Comparison of ENCODE assay signal across 8 mouse cellular contexts in the genomic region with DNA sequence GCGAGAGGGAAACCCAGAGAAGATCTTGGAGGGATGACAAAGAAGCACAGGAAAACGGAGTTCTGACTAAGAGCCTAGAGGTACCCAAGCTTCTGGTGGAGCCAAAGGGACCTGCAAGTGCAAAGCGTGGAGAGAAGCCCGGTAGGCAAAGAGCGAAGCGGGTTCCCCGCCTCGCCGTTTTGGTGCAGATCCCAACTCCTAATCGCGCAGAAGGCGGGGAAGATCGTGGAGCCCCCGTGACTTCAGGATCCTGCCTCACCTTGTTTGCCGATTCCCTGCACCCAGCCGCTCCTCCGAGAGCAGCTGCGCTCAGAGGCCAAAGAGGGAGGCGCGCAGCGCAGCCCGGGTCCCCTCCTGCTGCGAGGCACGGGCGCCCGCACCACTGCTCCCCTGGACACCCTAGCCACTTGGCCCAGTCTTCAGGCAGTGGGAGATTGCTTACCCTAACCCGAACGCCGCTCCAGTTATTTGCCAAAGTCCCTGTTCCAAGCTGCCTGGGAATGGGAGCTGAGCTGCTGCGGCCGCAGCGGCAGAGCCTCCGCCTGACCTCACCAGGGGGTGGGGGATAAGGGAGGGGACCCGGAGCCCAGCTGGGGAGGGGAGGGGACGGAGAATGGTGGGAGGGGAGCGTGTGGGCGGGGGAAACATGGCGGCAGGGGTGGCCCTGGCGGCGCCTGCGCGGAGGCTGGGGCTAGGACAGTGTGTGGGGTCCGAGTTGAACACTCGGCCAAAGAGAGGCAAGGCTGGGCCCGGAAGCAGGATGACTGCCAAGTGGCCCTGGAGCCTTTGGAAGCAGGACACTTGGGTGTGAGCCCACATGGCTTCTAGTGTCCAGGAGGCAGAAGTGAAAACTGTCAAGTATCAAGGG. TPM values are rescaled to one million over a fixed set of nuclear protein-coding genes. Genes with fewer than 3 reads are reported as not detected.
DNase-seq lines count a peak whose midpoint lies in the region; ATAC-seq lines count a peak whose summit lies in the region.

A gene (minus strand): TSS at position 569 of the 868 bp plus-strand sequence.

- peak within 1 kb of the TSS; percentile 52 for H3K4me2 ChIP-seq in intestine, embryonic 15.5 days (replicated peaks)

- H3K27ac ChIP-seq in intestine, embryonic 15.5 days, result peak within 1 kb of the TSS; percentile 79

- H3K4me3 ChIP-seq in intestine, embryonic 15.5 days (replicated peaks), result peak within 1 kb of the TSS; percentile 50

- DNase-seq in adrenal gland, postnatal 36 days, result peak; percentile 63 to 79
- peak; percentile 35 for DNase-seq in embryo, embryonic 11.5 days (ENCODE audit: low read depth, low spot score)
- DNase-seq in gastrocnemius, postnatal 36 days, result peak; percentile 49 to 56
- peak; percentile 10 for DNase-seq in left cerebral cortex, postnatal 14 days (ENCODE audit: low spot score in 2 of 2)
- peak; percentile 38 for DNase-seq in right cerebral cortex, postnatal 4 days
- no peak for DNase-seq in T-cell, adult 2 months (ENCODE audit: low spot score)

- peak; percentile 95 for ATAC-seq in intestine, embryonic 15.5 days
- 0 out of 2 replicates have a peak, but pooled peaks have one; percentile 11 for ATAC-seq in megakaryocyte progenitor cell, adult 5-6 weeks (replicated peaks; ENCODE audit: poor library complexity)

- intact Hi-C loops in gastrocnemius, postnatal 36 days (cut with DNase I), result no loop called here
- intact Hi-C loops in left cerebral cortex, postnatal 14 days (cut with DNase I), result no loop called here

- no peaks in the 10 kb centered on the region for H3K4me1 ChIP-seq in intestine, embryonic 15.5 days (replicated peaks)

- peak within 1 kb of the TSS; percentile 54 for H3K9ac ChIP-seq in intestine, embryonic 15.5 days

- H3K36me3 ChIP-seq in intestine, embryonic 15.5 days, result no peaks in the 10 kb centered on the region

- no peaks in the 10 kb centered on the region for H3K9me3 ChIP-seq in intestine, embryonic 15.5 days

- 9% methylated on average over 45 of the region's 45 CpGs for WGBS in intestine, embryonic 15.5 days

- H3K27me3 ChIP-seq in intestine, embryonic 15.5 days (replicated peaks), result no peaks in the 10 kb centered on the region

RNA-seq across cellular contexts. Expression of the gene that starts here (rescaled TPM):
- 10 to 100 TPM; 14.9 to 17.5 TPM for total RNA-seq in adrenal gland, postnatal 36 days (2021)
- total RNA-seq in gastrocnemius, postnatal 36 days (2021), result 1 to 10 TPM; 6.3 to 6.5 TPM
- 38.4 and 44.6 TPM in 2 replicates for polyA plus RNA-seq in intestine, embryonic 15.5 days (2015; fragmentation: Nextera tagmentation; extraction: Ambion mirVana)
- total RNA-seq in left cerebral cortex, postnatal 14 days (2021), result 10 to 100 TPM; 37.5 to 54.2 TPM
- total RNA-seq in megakaryocyte progenitor cell, adult 5-6 weeks (2015), result not detected in 2 replicates
- 0.12 TPM in 1 of 2 replicates, not detected in the other for total RNA-seq in megakaryocyte progenitor cell, adult 5-6 weeks (2017)

Comparison
In these comparisons a context has a peak if more than half of its experiments do, and no peak if none do; other contexts are left out.
1. RNA of the gene that starts here (total RNA-seq): 37.5 to 54.2 TPM in left cerebral cortex, postnatal 14 days, 14.9 to 17.5 TPM in adrenal gland, postnatal 36 days and 6.3 to 6.5 TPM in gastrocnemius, postnatal 36 days; 0.12 TPM in megakaryocyte progenitor cell, adult 5-6 weeks; every median in the first group is over 4 times any median in the second.
2. Peak in ATAC-seq in megakaryocyte progenitor cell, adult 5-6 weeks; RNA of the gene not detected or under 1 TPM.